Mouse (Mus musculus) c-Kit-positive CD71-positive TER-119-negative erythroid progenitor cells, embryonic 14.5 days (primary cell): ENCODE results near the gene Triml1.

Source experiments
- DNase-seq: peaks from one replicate; pipeline ENCODE4 v3.0.0-alpha.2; 2013; ENCODE audit warnings: low read depth

Triml1 gene

DNA sequence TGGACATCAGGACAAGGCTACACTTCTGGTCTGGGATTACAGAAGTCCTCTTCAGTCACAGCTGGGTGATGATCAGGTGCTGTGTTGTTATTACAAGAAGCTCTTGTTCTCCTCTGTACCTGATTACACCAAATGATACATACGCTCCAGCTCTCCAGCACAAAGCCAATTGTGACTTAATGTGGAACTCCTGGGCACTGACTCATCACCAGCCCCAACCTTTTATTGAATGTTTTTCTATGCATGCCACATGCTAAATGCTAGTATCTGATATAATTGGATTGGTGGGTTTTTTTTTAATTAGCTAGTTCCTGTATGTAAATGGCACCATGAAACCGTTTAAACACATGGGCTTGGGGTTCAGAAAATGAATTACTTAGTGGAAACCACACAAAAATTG, at the start of gene Triml1:
Gene Triml1, minus strand, starts transcription at position 101 of the 400 bp plus-strand sequence.
- DNase-seq: no peak

DNA sequence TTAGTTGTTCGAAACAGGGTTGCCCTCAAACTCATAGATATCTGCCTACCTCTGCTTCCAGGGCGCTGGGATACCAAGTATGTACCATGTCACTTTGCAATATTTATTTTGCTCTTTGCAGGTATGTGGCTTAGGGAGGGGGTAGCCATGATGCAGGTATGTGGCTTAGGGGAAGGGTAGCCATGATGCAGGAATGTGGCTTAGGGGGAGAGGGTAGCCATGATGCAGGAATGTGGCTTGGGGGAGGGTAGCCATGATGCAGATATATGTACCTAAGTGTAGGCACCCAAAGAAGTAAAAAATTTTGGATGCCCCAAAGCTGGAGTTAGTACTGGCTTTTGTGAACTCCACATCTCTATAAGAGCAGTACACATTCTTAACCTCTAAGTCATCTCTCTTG, 41.0 kb upstream of the Triml1 start:
- DNase-seq: no peak

DNA sequence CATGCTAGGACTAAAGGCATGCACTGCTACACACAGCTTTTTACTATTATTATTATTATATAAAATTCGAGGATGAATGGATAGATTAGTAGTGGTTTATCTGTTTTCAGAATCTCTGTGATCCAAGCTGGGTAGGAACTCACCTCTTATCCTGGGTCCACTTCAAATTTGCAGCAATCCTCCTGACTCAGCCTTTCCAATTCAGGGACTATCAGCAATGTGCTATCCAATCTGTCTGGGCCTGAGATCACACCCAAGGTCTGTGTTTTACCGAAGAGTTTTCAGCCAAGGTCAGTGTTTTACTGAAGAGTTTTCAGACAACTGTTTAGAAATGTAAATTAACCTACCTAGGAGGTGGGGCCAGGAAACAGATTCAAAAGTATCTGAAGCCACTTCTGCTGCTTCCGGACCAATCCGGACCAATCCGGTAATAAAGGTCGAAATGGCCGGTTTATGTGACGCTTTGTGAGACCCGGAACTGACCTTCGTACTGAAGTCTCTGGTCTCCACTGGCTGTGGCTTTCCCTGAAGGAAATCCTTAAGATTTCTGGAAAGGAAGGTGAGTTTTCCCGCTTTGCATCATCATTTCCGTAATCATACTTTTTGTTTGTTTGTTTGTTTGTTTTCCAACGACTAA, 38.9 kb upstream of the Triml1 start, which contains the start of gene Triml2:
Gene Triml2, plus strand, starts transcription at position 488 of the 637 bp plus-strand sequence.
- no peak for DNase-seq

DNA sequence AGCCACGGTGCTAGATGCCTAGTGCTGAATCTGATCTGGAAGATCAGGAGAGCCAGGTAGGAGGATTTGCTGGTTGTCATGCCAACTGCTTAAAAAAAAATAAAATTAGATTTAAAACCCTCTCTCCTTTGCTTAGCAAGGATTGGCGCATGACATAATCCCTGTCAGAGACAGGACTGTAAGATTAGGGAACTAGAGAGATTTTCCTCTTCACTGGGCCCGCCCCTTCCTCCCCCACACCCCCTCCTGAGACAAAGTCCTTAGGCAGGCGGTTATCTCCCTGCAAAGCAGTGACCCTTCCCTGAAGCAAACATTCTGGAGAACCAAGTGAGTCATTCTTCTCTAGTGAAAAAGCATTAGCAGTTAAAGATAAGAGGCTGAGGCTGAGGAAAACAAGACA, 37.9 kb upstream of the Triml1 start:
- DNase-seq: no peak

DNA sequence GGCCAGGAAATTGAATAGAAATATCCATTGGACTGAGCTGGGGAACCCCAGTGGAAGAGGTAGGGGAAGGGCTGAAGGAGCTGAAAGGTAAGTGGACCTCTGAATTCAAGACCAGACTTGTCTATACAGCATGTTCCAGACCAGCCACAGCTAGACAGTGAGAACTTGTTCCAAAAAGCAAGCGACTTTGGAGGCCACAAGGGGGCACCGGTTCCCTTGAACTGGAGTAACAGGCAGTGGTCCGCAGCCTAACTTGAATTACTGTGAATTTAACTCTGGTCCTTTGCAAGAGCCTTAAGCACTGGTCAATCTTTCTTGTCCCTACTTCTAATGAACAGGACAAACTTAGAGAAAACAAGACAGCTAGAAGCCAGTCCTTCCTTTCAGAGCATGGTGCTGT, 37.0 kb upstream of the Triml1 start:
- no peak for DNase-seq

DNA sequence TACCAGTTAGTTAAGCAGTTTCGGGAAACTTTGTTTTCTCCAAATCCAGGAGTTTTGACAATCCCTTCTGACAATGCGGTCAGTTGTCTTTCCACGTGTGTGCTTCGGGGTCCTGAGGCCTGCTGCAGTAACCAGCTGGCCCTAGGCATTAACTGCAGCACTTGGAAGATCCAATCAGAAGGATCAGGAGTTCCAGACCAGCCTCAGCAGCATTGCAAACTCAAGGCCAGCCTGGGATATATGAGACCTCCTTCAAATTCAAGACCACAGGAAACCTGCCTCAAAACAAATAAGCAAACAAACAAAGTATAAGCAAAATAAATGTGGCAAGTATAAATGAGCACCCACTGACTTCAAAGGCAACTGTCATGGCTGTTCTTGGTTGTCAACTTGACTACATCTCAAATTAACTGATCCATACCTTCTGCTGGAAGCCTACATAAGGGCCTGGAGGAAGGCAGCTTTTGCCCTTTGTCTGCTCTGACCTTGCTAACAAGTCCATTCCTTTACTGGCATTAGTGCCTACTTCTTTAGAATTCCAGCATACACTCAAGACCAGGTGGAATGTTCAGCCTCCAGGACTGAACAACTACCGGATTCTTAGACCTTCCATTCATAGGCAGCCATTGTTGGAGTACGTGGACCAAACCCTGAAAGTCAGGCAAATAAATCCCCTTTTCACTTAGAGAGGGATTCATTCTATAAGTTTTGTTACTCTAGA, 35.6 kb upstream of the Triml1 start:
- no peak for DNase-seq

DNA sequence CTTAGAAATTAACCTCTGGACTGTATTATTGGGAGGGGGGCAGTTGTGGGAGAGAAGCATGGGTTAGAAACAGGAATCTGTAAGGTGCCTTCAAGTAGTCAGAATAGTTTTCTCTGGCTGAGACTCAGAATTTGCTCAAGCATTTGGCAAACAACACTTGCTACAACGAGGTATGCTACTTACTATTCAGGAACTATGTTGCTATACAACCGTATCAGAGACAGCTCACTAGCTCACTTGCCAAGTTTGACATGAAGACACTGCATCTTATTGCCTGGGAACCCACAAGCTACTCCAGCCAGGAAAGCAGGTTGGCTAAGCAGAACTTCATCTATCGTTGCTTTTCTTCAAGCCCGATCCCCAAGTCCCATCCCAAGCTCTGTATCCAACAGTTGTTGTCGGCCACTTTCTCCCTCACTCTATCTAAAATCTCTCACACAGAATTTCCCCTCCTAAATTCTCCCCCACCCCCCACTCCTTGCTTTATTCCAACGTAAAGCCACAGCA, 28.0 kb upstream of the Triml1 start:
- no peak for DNase-seq

DNA sequence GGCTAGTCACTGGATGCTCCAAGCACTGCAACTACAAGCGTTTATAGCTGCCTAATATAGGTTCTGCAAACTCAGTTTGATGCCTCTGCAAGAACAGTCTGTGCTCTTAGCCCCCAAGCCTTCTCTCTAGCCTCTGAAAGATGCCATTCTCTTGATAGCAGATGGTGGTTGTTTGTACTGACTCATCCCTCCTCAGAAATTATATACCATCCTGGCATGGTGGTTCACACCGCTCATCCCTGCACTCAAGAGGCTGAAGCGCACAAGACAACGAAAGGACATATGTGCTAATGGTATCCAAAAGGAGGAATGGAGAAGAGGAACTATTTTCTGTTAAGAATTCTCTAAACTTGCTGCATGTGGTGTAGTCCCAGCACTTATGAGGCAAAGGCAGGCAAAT, 26.8 kb upstream of the Triml1 start:
- no peak for DNase-seq

DNA sequence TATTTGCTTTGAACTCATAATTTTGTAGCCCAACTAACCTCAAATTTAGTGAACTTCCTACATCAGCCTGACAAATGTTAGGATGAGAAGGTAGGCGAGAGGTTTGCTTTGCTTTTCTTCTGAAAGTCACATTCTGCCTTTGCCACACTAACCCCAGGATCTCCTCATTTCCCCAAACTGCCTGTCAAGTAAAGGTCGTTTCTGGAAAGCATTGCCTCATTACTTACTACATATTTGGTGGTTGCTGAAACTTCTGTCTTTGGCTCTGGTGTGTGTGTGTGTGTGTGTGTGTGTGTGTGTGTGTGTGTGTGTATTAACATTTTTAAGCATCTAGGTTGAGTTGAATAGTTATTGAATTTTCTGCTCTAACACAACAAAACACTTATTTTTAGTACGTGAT, 23.2 kb upstream of the Triml1 start:
- no peak for DNase-seq

DNA sequence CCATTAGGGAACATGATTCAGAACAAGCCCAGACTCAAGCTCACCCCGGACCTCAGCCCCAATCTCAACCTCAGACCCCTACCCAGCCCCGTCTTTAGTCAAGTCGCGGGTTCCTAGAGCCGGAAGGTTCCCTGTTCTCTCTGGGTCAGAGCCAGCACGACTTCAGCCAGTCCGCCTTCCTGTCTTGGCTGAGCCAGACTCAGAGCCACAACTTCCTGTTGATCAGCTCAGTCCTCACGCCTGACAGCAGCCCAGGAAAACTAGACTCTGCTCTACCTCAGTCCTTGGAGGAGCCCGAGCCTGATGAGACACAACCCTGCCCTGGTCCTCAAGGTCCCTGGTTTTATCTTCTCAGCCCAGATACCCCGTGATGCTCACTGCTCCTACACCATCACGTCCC, 22.0 kb upstream of the Triml1 start:
- DNase-seq: no peak

DNA sequence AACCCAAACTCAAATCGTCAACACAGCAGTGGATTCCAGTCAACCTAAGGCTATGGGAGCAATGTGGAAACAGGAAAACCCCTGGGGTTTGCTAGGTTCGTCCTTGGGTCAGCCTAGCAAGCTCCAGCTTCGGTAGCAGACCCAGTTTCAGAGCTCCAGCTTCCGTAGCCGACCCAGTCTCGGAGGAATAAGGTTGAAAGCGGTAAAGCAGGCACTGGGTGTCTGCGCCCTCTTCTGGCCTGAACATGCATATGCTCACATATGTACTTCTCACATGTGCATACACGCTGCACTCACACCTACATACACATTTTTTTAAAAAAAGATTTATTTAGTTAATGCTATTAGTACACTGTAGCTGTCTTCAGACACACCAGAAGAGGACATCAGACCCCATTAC, 8.0 kb upstream of the Triml1 start:
- DNase-seq: no peak

DNA sequence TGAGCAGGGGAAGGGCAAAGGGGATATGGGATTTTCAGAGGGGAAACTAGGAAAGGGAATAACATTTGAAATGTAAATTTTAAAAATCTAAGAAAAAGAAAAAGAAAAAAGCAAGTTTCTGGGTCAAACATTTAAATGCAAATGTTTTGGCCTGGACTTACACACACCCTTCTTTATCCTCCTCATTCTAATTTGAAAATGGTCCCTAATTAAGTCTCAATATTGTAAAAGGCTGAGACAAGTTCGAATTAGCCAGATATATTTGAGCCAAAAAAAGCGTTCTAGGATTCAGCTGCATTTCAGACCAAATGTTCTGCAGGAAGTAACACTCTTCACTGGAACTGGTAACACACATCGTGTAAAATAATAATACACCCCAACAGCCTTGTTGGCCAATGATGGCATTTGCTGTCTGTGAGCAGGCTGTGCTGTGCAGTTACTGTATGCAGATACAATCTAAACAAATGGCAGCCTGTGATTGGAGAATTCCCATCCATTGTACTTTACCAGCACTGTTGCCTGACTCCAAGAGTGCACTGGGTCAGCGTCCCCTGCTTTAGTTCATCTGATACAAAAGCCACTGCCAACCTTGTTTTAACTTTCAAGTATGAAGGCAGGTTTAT, 30.0 kb downstream of the Triml1 start:
- no peak for DNase-seq
